Mouse (Mus musculus) T-helper 2 cell (primary cell): ENCODE data around the gene Usp24.

Source experiments
- in situ Hi-C: fragments of 300-600 bp; cut with MboI, MseI; formaldehyde crosslinking; loops from one replicate; pipeline ENCODE4 v1.15.1; 2025; ENCODE audit warnings: high pct_unique_total_duplicates

The Usp24 gene

DNA sequence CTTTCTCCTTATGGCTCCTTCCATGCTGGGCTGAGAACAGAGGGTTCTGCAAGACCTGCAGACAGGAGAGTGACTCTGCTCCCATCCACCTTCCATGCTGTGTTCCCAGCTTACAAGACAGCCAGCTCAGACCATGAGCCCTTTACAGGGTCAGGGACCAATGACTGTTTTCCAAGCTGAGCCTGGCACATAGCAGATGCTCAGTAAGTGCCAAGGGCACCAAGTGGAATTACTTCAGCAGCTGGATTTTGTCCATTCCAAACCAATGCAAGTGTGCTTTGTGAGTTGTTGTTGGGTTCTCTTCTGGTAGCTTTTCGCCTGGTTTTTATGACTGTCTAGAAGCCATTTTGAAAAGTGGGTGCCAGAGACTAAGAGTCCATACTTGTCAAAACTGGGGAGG lies 167.8 kb downstream of the Usp24 start:
- in situ Hi-C loops, result no loop called here

DNA sequence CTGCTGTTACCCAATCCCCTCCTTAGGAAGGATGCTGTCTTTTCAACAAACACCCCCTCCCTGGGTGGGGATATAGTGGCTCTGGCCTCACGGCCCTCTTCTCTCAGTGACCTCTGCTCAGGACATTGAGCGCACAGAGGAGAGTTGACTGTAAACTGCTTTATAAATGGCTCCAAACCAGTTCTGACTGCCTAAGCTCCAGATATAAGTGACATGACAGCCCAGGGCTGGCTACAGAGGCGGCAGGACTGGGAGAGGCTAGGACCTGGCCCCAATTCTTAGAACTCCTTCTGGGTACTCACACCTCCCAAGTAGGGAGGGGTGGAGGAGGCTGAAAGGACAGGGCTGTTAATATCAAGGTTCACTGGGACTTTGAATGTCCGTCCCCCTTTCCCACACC lies 174.6 kb downstream of the Usp24 start:
- in situ Hi-C loops, result loop anchor here (10.0 kb wide), 1 partner anchor 394 kb away; no protein-coding TSS in a partner anchor
